ENCODE assay signal across 34 mouse cellular contexts in genomic region chr8:78255011-78255410, GRCm38 (mm10). TPM values are rescaled to one million over a fixed set of nuclear protein-coding genes. Genes with fewer than 3 reads are reported as not detected.
"Had no signal": no experiment of that assay in that cellular context is flagged by ENCODE, and none has a peak within 500 bp of the region (broad histone marks: within the 10 kb centered on the region; RNA-seq: fewer than 3 reads in every experiment).

No protein-coding gene starts in this region.

- DNase-seq: gastrocnemius, postnatal 14 days; gastrocnemius, postnatal 36 days; heart, adult 11 months; heart, adult 2 months; heart, postnatal 14 days; heart, postnatal 36 days; kidney, adult 11 months; kidney, adult 2 months; kidney, adult 9 months; kidney, postnatal 14 days; kidney, postnatal 36 days; layer of hippocampus, postnatal 36 days had no signal

- H3K27me3 ChIP-seq: heart, embryonic 13.5 days; heart, embryonic 15.5 days; hindbrain, embryonic 12.5 days; hindbrain, embryonic 15.5 days; kidney, embryonic 15.5 days; limb, embryonic 13.5 days; limb, embryonic 15.5 days; liver, embryonic 12.5 days had no signal

- H3K4me2 ChIP-seq: heart, embryonic 11.5 days; heart, embryonic 13.5 days; heart, embryonic 15.5 days; hindbrain, embryonic 12.5 days; hindbrain, embryonic 15.5 days; kidney, embryonic 15.5 days; limb, embryonic 13.5 days; limb, embryonic 15.5 days; liver, embryonic 12.5 days had no signal

- H3K4me3 ChIP-seq: heart, adult 2 months; heart, embryonic 13.5 days; heart, embryonic 15.5 days; hindbrain, embryonic 12.5 days; hindbrain, embryonic 15.5 days; kidney, embryonic 15.5 days; limb, embryonic 13.5 days; limb, embryonic 15.5 days; liver, embryonic 12.5 days had no signal

- H3K9me3 ChIP-seq: heart, embryonic 13.5 days; heart, embryonic 15.5 days; hindbrain, embryonic 12.5 days; hindbrain, embryonic 15.5 days; kidney, embryonic 15.5 days; limb, embryonic 13.5 days; limb, embryonic 15.5 days; liver, embryonic 12.5 days had no signal

- H3K36me3 ChIP-seq: heart, embryonic 13.5 days; heart, embryonic 15.5 days; hindbrain, embryonic 12.5 days; hindbrain, embryonic 15.5 days; kidney, embryonic 15.5 days; limb, embryonic 13.5 days; limb, embryonic 15.5 days; liver, embryonic 12.5 days had no signal

- H3K4me1 ChIP-seq: heart, embryonic 13.5 days; heart, embryonic 15.5 days; hindbrain, embryonic 15.5 days; kidney, embryonic 15.5 days; limb, embryonic 13.5 days; limb, embryonic 15.5 days; liver, embryonic 12.5 days had no signal

- ATAC-seq: intestine, embryonic 16.5 days; liver, embryonic 12.5 days had no signal

- H3K27ac ChIP-seq: heart, adult 2 months; heart, embryonic 13.5 days; heart, embryonic 15.5 days; hindbrain, embryonic 12.5 days; hindbrain, embryonic 15.5 days; kidney, embryonic 15.5 days; kidney, postnatal 0 days; limb, embryonic 13.5 days; limb, embryonic 15.5 days; liver, embryonic 12.5 days; liver, embryonic 14.5 days had no signal

- H3K9ac ChIP-seq: heart, embryonic 13.5 days; heart, embryonic 15.5 days; hindbrain, embryonic 12.5 days; hindbrain, embryonic 15.5 days; kidney, embryonic 15.5 days; limb, embryonic 13.5 days; limb, embryonic 15.5 days; liver, embryonic 12.5 days; liver, embryonic 14.5 days had no signal

RNA-seq across cellular contexts. Expression of gene Ttc29, which starts 41.9 kb away (rescaled TPM):
- total RNA-seq: gastrocnemius, adult 18-20 months; gastrocnemius, adult 8-10 months; gastrocnemius, postnatal 14 days; gastrocnemius, postnatal 36 days; heart, adult 2 months; heart, postnatal 14 days; heart, postnatal 36 days; hematopoietic stem cell, adult 5-6 weeks; layer of hippocampus, postnatal 36 days; left cerebral cortex, adult 18-20 months; left cerebral cortex, postnatal 14 days; liver, adult 2 months had no signal
- polyA plus RNA-seq: heart, embryonic 11.5 days; heart, embryonic 13.5 days; intestine, embryonic 14.5 days; intestine, embryonic 16.5 days; kidney, adult 2 months; kidney, embryonic 15.5 days; large intestine, adult 2 months; limb, embryonic 11.5 days; liver, adult 2 months; liver, embryonic 12.5 days; liver, embryonic 14.5 days; liver, embryonic 16.5 days had no signal
